Mouse (Mus musculus): ENCODE measurements around the gene Rccd1.

DNA sequence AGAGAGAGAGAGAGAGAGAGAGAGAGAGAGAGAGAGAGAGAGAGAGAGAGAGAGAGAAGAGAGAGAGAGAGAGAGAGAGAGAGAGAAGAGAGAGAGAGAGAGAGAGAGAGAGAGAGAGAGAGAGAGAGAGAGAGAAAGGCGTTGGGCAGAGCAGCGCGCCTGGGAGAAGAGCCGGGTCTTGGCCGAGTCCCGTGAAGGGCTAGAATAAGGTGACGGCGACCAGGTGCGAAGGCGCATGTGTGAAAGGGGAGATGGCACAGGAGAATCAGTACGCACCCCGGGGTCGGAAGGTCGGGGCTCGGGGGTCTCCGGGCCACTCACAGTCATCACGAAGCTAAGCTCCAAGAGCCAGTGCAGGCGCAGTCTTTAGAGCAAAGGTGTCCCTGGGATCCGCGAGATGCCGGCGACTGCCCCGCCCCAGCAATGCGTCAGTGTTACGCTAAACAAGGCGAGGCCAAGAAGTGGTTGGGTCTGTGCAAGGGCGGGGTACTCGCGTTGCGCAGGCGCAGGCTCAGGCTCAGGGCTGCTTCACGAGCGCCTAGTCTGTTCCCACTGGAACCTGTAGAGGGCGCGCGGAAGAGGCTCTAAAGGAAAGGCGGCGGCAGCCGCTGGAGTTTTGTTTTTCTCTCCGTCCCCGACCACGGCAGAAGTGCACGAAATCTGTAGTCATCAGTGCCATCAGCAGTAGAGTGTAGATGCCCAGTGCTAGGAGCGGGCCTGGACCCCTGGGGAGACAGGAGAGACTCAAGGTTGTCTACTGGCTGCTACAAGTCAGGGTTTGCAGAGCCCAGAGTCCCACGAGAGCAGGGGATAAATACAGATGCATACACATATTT lies 15.8 kb upstream of the Rccd1 start:
- TF ChIP-seq CTCF (conservative IDR thresholded peaks at IDR 0.05; ENCODE audit: low read length) (peak; percentile 77), POU5F1 (IDR thresholded peaks at IDR 0.05; ENCODE audit: borderline replicate concordance, low read length) (no peak)

Measured in E14TG2a.4 (cell line).